ENCODE assay signal across 19 mouse cellular contexts in the genomic region with DNA sequence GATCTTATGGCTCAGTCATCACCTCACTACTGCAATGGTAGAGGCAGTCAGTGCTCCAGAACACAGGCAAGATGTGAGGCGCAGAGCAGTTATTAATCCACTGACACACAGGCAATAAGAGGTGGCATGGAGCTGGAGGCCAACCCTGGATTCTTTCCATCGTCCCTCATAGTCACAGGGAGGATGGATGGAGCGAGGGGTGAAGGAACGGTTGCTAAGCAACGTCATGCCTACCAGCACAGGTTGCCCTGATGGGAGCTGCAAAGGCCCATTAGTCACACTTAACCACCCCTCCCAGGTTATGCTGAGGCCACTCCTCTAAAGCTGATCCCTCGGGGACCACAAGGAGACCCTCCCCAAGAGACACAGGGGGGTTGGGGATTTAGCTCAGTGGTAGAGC.
DNase-seq lines count a peak whose midpoint lies in the region; ATAC-seq and TF ChIP-seq lines count a peak whose summit lies in the region.
"Had no signal": no experiment of that assay in that cellular context is flagged by ENCODE, and none has a peak within 500 bp of the region (broad histone marks: within the 10 kb centered on the region; RNA-seq: fewer than 3 reads in every experiment).

No protein-coding gene starts in this region.

- peaks cover 53% of the 10 kb centered on the region for H3K4me1 ChIP-seq in hindbrain, embryonic 13.5 days (replicated peaks)
- H3K4me1 ChIP-seq in hindbrain, embryonic 10.5 days (replicated peaks), result peaks cover 50% of the 10 kb centered on the region
- H3K4me1 ChIP-seq in midbrain, embryonic 14.5 days (ENCODE audit: control insufficient read depth, insufficient read depth, low read length), result peaks cover 9% of the 10 kb centered on the region; the same call in 1 of the 2 replicates
- peaks cover 22% of the 10 kb centered on the region for H3K4me1 ChIP-seq in midbrain, embryonic 13.5 days (replicated peaks)
- H3K4me1 ChIP-seq in kidney, postnatal 0 days (replicated peaks; ENCODE audit: insufficient read depth, low read length), result no peaks in the 10 kb centered on the region
- H3K4me1 ChIP-seq in neural tube, embryonic 15.5 days, result peaks cover 28% of the 10 kb centered on the region
- H3K4me1 ChIP-seq: forebrain, embryonic 15.5 days had no signal

- no peak for DNase-seq in hindbrain, embryonic 10.5 days (ENCODE audit: low spot score)
- DNase-seq in midbrain, embryonic 14.5 days, result peak; percentile 25
- no peak for DNase-seq in kidney, postnatal 0 days (ENCODE audit: low spot score)
- no peak for DNase-seq in heart, adult 9 months (ENCODE audit: low spot score in 2 of 2)
- DNase-seq: adrenal gland, postnatal 25 days; cerebellum, adult 9-11 months; gastrocnemius, postnatal 14 days; heart, adult 11 months; heart, postnatal 10 days; lung, embryonic 14.5 days had no signal

- WGBS in hindbrain, embryonic 13.5 days, result 53% methylated on average over 6 of the region's 6 CpGs
- 74% methylated on average over 6 of the region's 6 CpGs for WGBS in hindbrain, embryonic 10.5 days
- 66% methylated on average over 6 of the region's 6 CpGs for WGBS in midbrain, embryonic 14.5 days
- 59% methylated on average over 6 of the region's 6 CpGs for WGBS in midbrain, embryonic 13.5 days
- 61% methylated on average over 6 of the region's 6 CpGs for WGBS in kidney, postnatal 0 days
- WGBS in neural tube, embryonic 15.5 days, result 45% methylated on average over 6 of the region's 6 CpGs

- ATAC-seq in hindbrain, embryonic 13.5 days (ENCODE audit: low FRiP score), result no peak
- ATAC-seq in midbrain, embryonic 14.5 days (ENCODE audit: low FRiP score, low TSS enrichment), result no peak
- no peak for ATAC-seq in midbrain, embryonic 13.5 days
- peak; percentile 62 for ATAC-seq in kidney, postnatal 0 days (replicated peaks; ENCODE audit: low FRiP score, low read depth)
- ATAC-seq in neural tube, embryonic 15.5 days (ENCODE audit: low FRiP score), result peak; percentile 32; the same call in 1 of the 2 replicates
- ATAC-seq: CD4-positive, CD25-positive, alpha-beta regulatory T cell, adult 4 months; forebrain, embryonic 15.5 days; intestine, postnatal 0 days had no signal

- H3K9ac ChIP-seq in hindbrain, embryonic 13.5 days, result no peak overlapping the region
- H3K9ac ChIP-seq in midbrain, embryonic 14.5 days (replicated peaks; ENCODE audit: low read length), result no peak overlapping the region
- no peak overlapping the region for H3K9ac ChIP-seq in midbrain, embryonic 13.5 days (replicated peaks)
- H3K9ac ChIP-seq in kidney, postnatal 0 days (ENCODE audit: low read depth, low read length), result no peak overlapping the region
- H3K9ac ChIP-seq in neural tube, embryonic 15.5 days (replicated peaks), result no peak overlapping the region
- H3K9ac ChIP-seq: forebrain, embryonic 15.5 days; heart, embryonic 12.5 days; liver, embryonic 14.5 days; lung, embryonic 14.5 days had no signal

- no peaks in the 10 kb centered on the region for H3K36me3 ChIP-seq in hindbrain, embryonic 13.5 days
- H3K36me3 ChIP-seq in hindbrain, embryonic 10.5 days, result no peaks in the 10 kb centered on the region
- H3K36me3 ChIP-seq in midbrain, embryonic 14.5 days (ENCODE audit: control insufficient read depth, insufficient read depth, low read length), result no peaks in the 10 kb centered on the region
- H3K36me3 ChIP-seq in midbrain, embryonic 13.5 days, result no peaks in the 10 kb centered on the region
- H3K36me3 ChIP-seq in kidney, postnatal 0 days (ENCODE audit: insufficient read depth, low read length), result no peaks in the 10 kb centered on the region
- no peaks in the 10 kb centered on the region for H3K36me3 ChIP-seq in neural tube, embryonic 15.5 days
- H3K36me3 ChIP-seq: embryonic facial prominence, embryonic 10.5 days; forebrain, embryonic 15.5 days; heart, embryonic 12.5 days had no signal

- H3K27me3 ChIP-seq in hindbrain, embryonic 13.5 days, result no peaks in the 10 kb centered on the region
- H3K27me3 ChIP-seq in hindbrain, embryonic 10.5 days (ENCODE audit: insufficient read depth, poor library complexity, severe bottlenecking), result peaks cover 12% of the 10 kb centered on the region
- H3K27me3 ChIP-seq in midbrain, embryonic 14.5 days (ENCODE audit: control insufficient read depth, insufficient read depth, low read length), result no peaks in the 10 kb centered on the region
- no peaks in the 10 kb centered on the region for H3K27me3 ChIP-seq in midbrain, embryonic 13.5 days
- 0 out of 2 replicates have a peak, but pooled peaks cover 2% of the 10 kb centered on the region for H3K27me3 ChIP-seq in kidney, postnatal 0 days (ENCODE audit: insufficient read depth, low read length)
- H3K27me3 ChIP-seq in neural tube, embryonic 15.5 days (replicated peaks), result no peaks in the 10 kb centered on the region
- H3K27me3 ChIP-seq: forebrain, embryonic 15.5 days had no signal

- no peaks in the 10 kb centered on the region for H3K9me3 ChIP-seq in hindbrain, embryonic 13.5 days
- H3K9me3 ChIP-seq in hindbrain, embryonic 10.5 days, result no peaks in the 10 kb centered on the region
- no peaks in the 10 kb centered on the region for H3K9me3 ChIP-seq in midbrain, embryonic 14.5 days (ENCODE audit: control insufficient read depth, low read length)
- H3K9me3 ChIP-seq in midbrain, embryonic 13.5 days, result no peaks in the 10 kb centered on the region
- no peaks in the 10 kb centered on the region for H3K9me3 ChIP-seq in kidney, postnatal 0 days (replicated peaks; ENCODE audit: low read length)
- H3K9me3 ChIP-seq in neural tube, embryonic 15.5 days (replicated peaks), result no peaks in the 10 kb centered on the region
- H3K9me3 ChIP-seq: embryonic facial prominence, embryonic 10.5 days; forebrain, embryonic 15.5 days; heart, embryonic 12.5 days had no signal

- TF ChIP-seq CTCF in kidney, postnatal 0 days (IDR thresholded peaks at IDR 0.05; ENCODE audit: low read depth), result no peak

- no peak overlapping the region for H3K4me2 ChIP-seq in hindbrain, embryonic 13.5 days
- H3K4me2 ChIP-seq in midbrain, embryonic 14.5 days (ENCODE audit: low read length), result no peak overlapping the region
- H3K4me2 ChIP-seq in midbrain, embryonic 13.5 days (replicated peaks), result no peak overlapping the region
- no peak overlapping the region for H3K4me2 ChIP-seq in kidney, postnatal 0 days (ENCODE audit: low read length)
- H3K4me2 ChIP-seq in neural tube, embryonic 15.5 days, result no peak overlapping the region
- H3K4me2 ChIP-seq: forebrain, embryonic 15.5 days; heart, embryonic 12.5 days; lung, embryonic 14.5 days had no signal

- no peak overlapping the region for H3K4me3 ChIP-seq in hindbrain, embryonic 13.5 days
- H3K4me3 ChIP-seq in hindbrain, embryonic 10.5 days, result no peak overlapping the region
- no peak overlapping the region for H3K4me3 ChIP-seq in midbrain, embryonic 14.5 days (replicated peaks; ENCODE audit: low read depth, low read length)
- H3K4me3 ChIP-seq in midbrain, embryonic 13.5 days (replicated peaks), result no peak overlapping the region
- no peak overlapping the region for H3K4me3 ChIP-seq in kidney, postnatal 0 days (replicated peaks; ENCODE audit: low read depth, low read length)
- H3K4me3 ChIP-seq in neural tube, embryonic 15.5 days (replicated peaks), result no peak overlapping the region
- H3K4me3 ChIP-seq: embryonic facial prominence, embryonic 10.5 days; forebrain, embryonic 15.5 days; heart, embryonic 12.5 days had no signal

- H3K27ac ChIP-seq in hindbrain, embryonic 13.5 days, result peak overlapping the region; percentile 52
- no peak overlapping the region for H3K27ac ChIP-seq in hindbrain, embryonic 10.5 days
- no peak overlapping the region for H3K27ac ChIP-seq in midbrain, embryonic 14.5 days (replicated peaks; ENCODE audit: low read depth, low read length)
- H3K27ac ChIP-seq in midbrain, embryonic 13.5 days, result no peak overlapping the region
- H3K27ac ChIP-seq in kidney, postnatal 0 days, result no peak overlapping the region
- H3K27ac ChIP-seq in neural tube, embryonic 15.5 days (replicated peaks), result no peak overlapping the region
- H3K27ac ChIP-seq: embryonic facial prominence, embryonic 10.5 days; forebrain, embryonic 15.5 days; liver, embryonic 14.5 days had no signal

Comparison
In these comparisons a context has a peak if more than half of its experiments do, and no peak if none do; other contexts are left out.
1. ATAC-seq: peak in kidney, postnatal 0 days (single experiment) and neural tube, embryonic 15.5 days (single experiment); none in hindbrain, embryonic 13.5 days (single experiment), midbrain, embryonic 14.5 days (single experiment) and midbrain, embryonic 13.5 days (single experiment).